Mouse (Mus musculus) kidney, embryonic 16.5 days (tissue): ENCODE data around the gene Bcl11a. TPM values are rescaled to one million over a fixed set of nuclear protein-coding genes. Genes with fewer than 3 reads are reported as not detected.

Source experiments
- ATAC-seq: fragments of 200-750 bp; cut with Nextera tagmentation; 2 replicates; pipeline ENCODE4 v1.8.0; 2017; ENCODE audit warnings: moderate TSS enrichment; ENCODE audit not compliant: low FRiP score, low TSS enrichment
- H3K27ac ChIP-seq: fragments of 300-500 bp; sonication (generic); 2 replicates; pipeline ENCODE4 v1.5.1; 2014; ENCODE audit warnings: low read length
- H3K27me3 ChIP-seq: fragments of 300-500 bp; sonication (generic); 2 replicates; pipeline ENCODE4 v1.6.1; 2014; ENCODE audit warnings: low read length, control low read depth, mixed read lengths; ENCODE audit not compliant: insufficient read depth
- H3K36me3 ChIP-seq: fragments of 300-500 bp; sonication (generic); 2 replicates; pipeline ENCODE4 v1.6.1; 2014; ENCODE audit warnings: low read length, control low read depth, mixed read lengths; ENCODE audit not compliant: insufficient read depth
- H3K4me1 ChIP-seq: fragments of 300-500 bp; sonication (generic); 2 replicates; pipeline ENCODE4 v1.6.1; 2014; ENCODE audit warnings: low read length, control low read depth, mixed read lengths; ENCODE audit not compliant: insufficient read depth
- H3K4me2 ChIP-seq: fragments of 300-500 bp; sonication (generic); replicated peaks from 2 replicates; pipeline ENCODE4 v1.6.1; 2014; ENCODE audit warnings: low read depth, low read length
- H3K4me3 ChIP-seq: fragments of 300-500 bp; sonication (generic); 2 replicates; pipeline ENCODE4 v1.5.1; 2014; ENCODE audit warnings: mild to moderate bottlenecking, low read length
- H3K9ac ChIP-seq: fragments of 300-500 bp; sonication (generic); replicated peaks from 2 replicates; pipeline ENCODE4 v1.6.1; 2014; ENCODE audit warnings: low read length
- H3K9me3 ChIP-seq: fragments of 300-500 bp; sonication (generic); 2 replicates; pipeline ENCODE4 v1.6.1; 2016; ENCODE audit warnings: low read length, control low read depth
- WGBS: fragments of 180-500 bp; shearing (Covaris S2); extraction: QIAGEN DNeasy Blood & Tissue Kit; methylation state at CpG from one replicate; pipeline ENCODE4 v1.1.7; 2014; 5-methylcytosine and 5-hydroxymethylcytosine counted together
- polyA plus RNA-seq: library from polyadenylated mRNA; unstranded; fragments of >200 nt; fragmentation: Nextera tagmentation; extraction: Ambion mirVana; gene quantifications from 2 replicates; pipeline ENCODE4 v1.2.1, GENCODE M21; 2015

Gene Bcl11a
- polyA plus RNA-seq, 1 experiment from 2014 or later: 2.8 TPM

GRCm38 (mm10) chr11:24184932-24185331 lies 107.1 kb downstream of the Bcl11a start:
- no peak overlapping the region for H3K9ac ChIP-seq
- no peaks in the 10 kb centered on the region for H3K9me3 ChIP-seq
- no peak overlapping the region for H3K4me3 ChIP-seq
- H3K4me1 ChIP-seq: no peaks in the 10 kb centered on the region
- H3K36me3 ChIP-seq: no peaks in the 10 kb centered on the region
- H3K27ac ChIP-seq: no peak overlapping the region
- H3K4me2 ChIP-seq: no peak overlapping the region
- peaks cover 10% of the 10 kb centered on the region for H3K27me3 ChIP-seq
- no peak for ATAC-seq
- 80% methylated on average over 5 of the region's 5 CpGs for WGBS

DNA sequence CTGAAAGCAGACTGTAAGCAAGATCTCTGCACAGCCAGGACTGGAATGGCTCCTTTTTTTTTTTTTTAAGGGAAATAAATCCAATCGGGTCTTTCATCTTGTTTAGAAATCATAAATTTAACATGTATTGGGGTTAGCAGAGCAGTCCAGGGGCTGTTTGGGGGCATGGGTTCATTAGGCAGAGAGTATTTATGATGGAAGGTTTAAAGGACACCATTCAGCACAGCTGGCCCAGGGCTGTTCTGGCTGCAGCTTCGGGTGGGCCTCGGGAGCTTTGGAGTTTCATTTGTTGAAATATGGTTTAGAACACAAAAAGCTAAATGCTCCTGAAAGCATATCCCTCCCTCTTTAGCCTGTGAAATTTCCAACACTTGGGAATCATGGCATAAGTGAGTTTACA lies 112.6 kb downstream of the Bcl11a start:
- Histone ChIP-seq H3K4me1 (no peaks in the 10 kb centered on the region), H3K36me3 (no peaks in the 10 kb centered on the region), H3K9ac (no peak overlapping the region), H3K4me2 (no peak overlapping the region), H3K4me3 (no peak overlapping the region), H3K27me3 (peaks cover 20% of the 10 kb centered on the region), H3K27ac (no peak overlapping the region), H3K9me3 (no peaks in the 10 kb centered on the region)
- peak; percentile 89; the same call in 1 of the 2 replicates for ATAC-seq
- 10% methylated on average over 3 of the region's 3 CpGs for WGBS

DNA sequence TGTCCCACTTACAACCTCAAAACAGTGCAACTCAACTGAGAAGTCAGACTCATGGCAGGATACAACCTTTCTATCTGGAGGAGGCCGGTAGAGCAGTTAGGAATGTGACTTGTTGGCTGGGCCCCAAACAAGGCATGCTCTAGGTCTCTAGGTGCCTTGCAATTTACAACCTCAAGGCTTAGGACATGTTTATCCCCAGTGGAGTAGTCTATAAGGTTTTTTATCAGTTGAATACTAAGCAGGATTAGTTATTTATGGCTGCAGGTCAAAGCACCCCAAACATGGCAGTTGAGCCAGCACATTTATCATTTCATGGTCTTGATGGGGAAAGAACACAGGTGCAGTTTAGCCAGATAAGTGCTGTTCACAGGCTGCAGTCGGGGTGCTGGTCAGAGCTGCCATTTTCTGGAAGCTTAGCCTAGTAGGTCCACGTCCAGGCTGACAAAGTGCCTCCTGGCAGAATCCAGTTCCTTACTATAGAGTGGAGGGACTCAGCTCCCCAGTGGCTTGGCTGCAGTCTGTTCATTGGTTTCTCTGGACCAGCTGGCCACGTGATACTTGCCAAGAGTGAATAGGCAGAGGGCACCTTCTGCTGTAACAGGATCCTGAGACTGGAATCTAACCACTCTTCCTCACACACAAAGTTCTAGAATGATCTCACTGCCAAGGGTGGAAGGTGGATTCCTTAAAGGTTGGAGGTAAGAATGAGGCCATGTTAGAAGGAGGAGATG lies 118.8 kb downstream of the Bcl11a start:
- no peak for ATAC-seq
- WGBS: 44% methylated on average over 4 of the region's 4 CpGs

DNA sequence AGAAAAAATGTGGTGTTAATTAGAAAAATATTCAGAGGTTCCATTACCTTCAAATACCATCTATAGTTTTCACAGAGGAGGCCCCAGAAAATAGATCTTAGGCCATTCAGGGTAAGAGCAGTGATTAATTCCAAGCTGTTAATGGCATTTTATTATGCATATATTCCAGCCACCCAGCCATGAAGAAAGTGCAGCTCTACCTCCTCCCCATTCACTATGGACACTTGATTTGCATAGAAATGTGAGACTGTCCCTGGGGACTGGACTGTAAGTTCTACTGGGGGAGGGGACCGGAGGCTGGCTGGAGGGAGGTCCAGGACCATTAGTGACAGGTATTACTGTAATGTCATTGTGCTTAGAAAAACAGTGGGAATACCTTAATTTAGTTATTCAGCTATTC lies 119.6 kb downstream of the Bcl11a start:
- ATAC-seq: peak; percentile 54; the same call in 1 of the 2 replicates
- Histone ChIP-seq H3K27me3 (peaks cover 12% of the 10 kb centered on the region), H3K9ac (no peak overlapping the region), H3K36me3 (no peaks in the 10 kb centered on the region), H3K4me1 (0 out of 2 replicates have a peak, but pooled peaks cover 5% of the 10 kb centered on the region), H3K27ac (no peak overlapping the region), H3K4me3 (no peak overlapping the region), H3K4me2 (no peak overlapping the region), H3K9me3 (no peaks in the 10 kb centered on the region)
- 36% methylated on average over 1 of the region's 1 CpGs for WGBS

More for the DNA sequence above, 118.8 kb downstream of the Bcl11a start:
- Histone ChIP-seq H3K27me3 (peaks cover 12% of the 10 kb centered on the region), H3K9ac (no peak overlapping the region), H3K36me3 (no peaks in the 10 kb centered on the region), H3K9me3 (no peaks in the 10 kb centered on the region), H3K27ac (no peak overlapping the region), H3K4me1 (0 out of 2 replicates have a peak, but pooled peaks cover 5% of the 10 kb centered on the region), H3K4me2 (no peak overlapping the region), H3K4me3 (no peak overlapping the region)

GRCm38 (mm10) chr11:24199560-24199959 lies 121.7 kb downstream of the Bcl11a start:
- Histone ChIP-seq H3K36me3 (no peaks in the 10 kb centered on the region), H3K27ac (no peak overlapping the region), H3K9me3 (no peaks in the 10 kb centered on the region), H3K4me3 (no peak overlapping the region), H3K4me1 (peaks cover 11% of the 10 kb centered on the region; the same call in 1 of the 2 replicates), H3K9ac (no peak overlapping the region), H3K27me3 (peaks cover 8% of the 10 kb centered on the region; the same call in 1 of the 2 replicates), H3K4me2 (no peak overlapping the region)
- ATAC-seq: no peak
- WGBS: 91% methylated on average over 3 of the region's 3 CpGs

DNA sequence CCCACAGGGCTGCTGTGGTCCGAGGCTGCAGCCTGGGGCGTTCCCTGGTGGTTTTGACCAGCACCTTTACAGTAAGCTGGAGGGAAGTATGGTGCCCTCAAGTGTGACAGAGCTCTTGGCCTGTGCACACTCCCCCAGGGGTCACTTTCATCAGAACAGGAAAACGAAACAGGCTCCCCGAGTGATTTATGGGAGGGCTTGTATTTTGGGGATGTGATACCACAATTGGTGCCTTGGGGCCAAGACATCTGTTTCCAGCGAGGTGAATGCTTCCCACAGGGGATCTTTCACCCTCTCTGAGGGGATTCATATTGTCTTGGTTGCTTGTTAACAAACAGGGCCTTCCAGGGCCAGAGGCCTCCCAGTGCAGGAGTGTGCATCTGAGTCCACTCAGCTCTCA lies 122.5 kb downstream of the Bcl11a start:
- 30% methylated on average over 5 of the region's 5 CpGs for WGBS
- Histone ChIP-seq H3K27ac (no peak overlapping the region), H3K27me3 (peaks cover under 1% of the 10 kb centered on the region; the same call in 1 of the 2 replicates), H3K4me3 (no peak overlapping the region), H3K9ac (no peak overlapping the region), H3K4me2 (no peak overlapping the region), H3K9me3 (no peaks in the 10 kb centered on the region), H3K4me1 (peaks cover 11% of the 10 kb centered on the region; the same call in 1 of the 2 replicates), H3K36me3 (no peaks in the 10 kb centered on the region)
- ATAC-seq: peak; percentile 77

GRCm38 (mm10) chr11:24201223-24201622 lies 123.4 kb downstream of the Bcl11a start:
- H3K4me3 ChIP-seq: no peak overlapping the region
- no peaks in the 10 kb centered on the region; the same call in 1 of the 2 replicates for H3K27me3 ChIP-seq
- peaks cover 11% of the 10 kb centered on the region; the same call in 1 of the 2 replicates for H3K4me1 ChIP-seq
- H3K36me3 ChIP-seq: no peaks in the 10 kb centered on the region
- no peak overlapping the region for H3K9ac ChIP-seq
- 85% methylated on average over 4 of the region's 4 CpGs for WGBS
- no peak overlapping the region for H3K4me2 ChIP-seq
- H3K9me3 ChIP-seq: no peaks in the 10 kb centered on the region
- ATAC-seq: no peak
- H3K27ac ChIP-seq: no peak overlapping the region

DNA sequence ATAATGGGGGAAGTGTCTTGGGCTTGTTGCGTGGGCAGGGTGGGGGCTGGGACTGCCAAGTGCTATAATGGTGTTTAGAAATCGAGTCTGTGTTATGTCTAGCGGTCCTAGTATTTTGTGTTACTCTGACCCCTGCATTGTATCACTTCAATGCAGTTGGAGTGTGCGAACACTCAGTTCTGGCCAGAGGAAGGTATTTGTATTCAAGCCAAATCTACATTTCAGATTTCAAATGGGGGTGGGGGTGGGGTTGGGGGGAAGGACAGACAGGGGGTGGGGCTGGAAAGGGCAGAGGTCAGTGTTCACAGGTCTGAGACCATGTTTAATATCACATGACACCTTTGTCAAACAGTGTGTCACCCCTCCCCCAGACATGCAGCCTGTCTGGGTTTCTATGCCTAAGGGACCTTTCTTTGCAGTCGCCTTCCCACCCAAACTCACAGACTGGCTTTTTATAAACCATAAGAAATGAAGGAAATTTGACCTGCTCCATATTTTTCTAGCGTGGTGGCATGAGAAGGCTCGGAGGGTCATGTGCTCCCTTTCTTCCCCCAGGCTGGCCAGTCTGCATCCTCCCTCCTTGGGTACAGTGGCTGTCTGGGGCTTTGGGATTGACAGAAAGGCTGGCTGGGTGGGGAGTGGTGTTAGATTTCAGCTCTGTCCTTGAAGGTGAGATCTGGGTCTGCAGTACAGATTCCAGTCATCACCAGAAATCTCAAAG lies 124.9 kb downstream of the Bcl11a start:
- Histone ChIP-seq H3K9ac (no peak overlapping the region), H3K27me3 (no peaks in the 10 kb centered on the region; the same call in 1 of the 2 replicates), H3K4me2 (no peak overlapping the region), H3K4me3 (no peak overlapping the region), H3K36me3 (no peaks in the 10 kb centered on the region), H3K27ac (no peak overlapping the region), H3K9me3 (no peaks in the 10 kb centered on the region), H3K4me1 (peaks cover 11% of the 10 kb centered on the region; the same call in 1 of the 2 replicates)
- WGBS: 33% methylated on average over 7 of the region's 7 CpGs
- no peak for ATAC-seq

DNA sequence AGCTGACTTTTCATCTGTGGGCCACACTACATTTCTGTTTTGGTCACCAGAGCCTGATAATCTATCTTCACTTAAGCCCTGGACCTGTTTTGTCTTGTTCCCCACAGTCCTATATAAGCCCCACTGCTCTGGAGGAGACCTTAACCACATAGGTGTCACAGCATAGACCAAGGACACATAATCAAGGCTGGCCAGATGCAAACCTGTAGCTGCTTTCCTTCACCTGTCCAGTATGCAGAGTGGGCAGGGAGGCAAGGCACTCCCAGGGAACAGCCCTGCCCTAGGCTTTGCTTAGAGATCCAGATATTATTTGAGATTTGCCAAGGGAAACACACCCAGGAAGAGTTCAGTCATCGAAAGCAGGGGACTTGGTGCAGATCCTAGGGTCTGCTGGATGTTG lies 125.6 kb downstream of the Bcl11a start:
- Histone ChIP-seq H3K9ac (no peak overlapping the region), H3K36me3 (no peaks in the 10 kb centered on the region), H3K27ac (no peak overlapping the region), H3K9me3 (no peaks in the 10 kb centered on the region), H3K4me1 (peaks cover 11% of the 10 kb centered on the region; the same call in 1 of the 2 replicates), H3K4me2 (no peak overlapping the region), H3K27me3 (no peaks in the 10 kb centered on the region; the same call in 1 of the 2 replicates), H3K4me3 (no peak overlapping the region)
- no peak for ATAC-seq
- WGBS: 93% methylated on average over 1 of the region's 1 CpGs
